Mouse (Mus musculus) retina, postnatal 7 days (tissue): ENCODE data around the gene Nop9.

ENCODE experiments used
- DNase-seq: peaks from one replicate; pipeline ENCODE4 v3.0.0-alpha.2; 2012; ENCODE audit warnings: low read depth, low spot score

Nop9 gene

GRCm38 (mm10) chr14:55727889-55728685, 17.4 kb upstream of the Nop9 start:
- no peak for DNase-seq

- no peak for DNase-seq
These were observed 15.4 kb upstream of the Nop9 start for GRCm38 (mm10) chr14:55730116-55730515.

- DNase-seq, result no peak
These were observed 14.9 kb upstream of the Nop9 start for GRCm38 (mm10) chr14:55730531-55731032.

GRCm38 (mm10) chr14:55733889-55734288, 11.6 kb upstream of the Nop9 start:
- no peak for DNase-seq

DNA sequence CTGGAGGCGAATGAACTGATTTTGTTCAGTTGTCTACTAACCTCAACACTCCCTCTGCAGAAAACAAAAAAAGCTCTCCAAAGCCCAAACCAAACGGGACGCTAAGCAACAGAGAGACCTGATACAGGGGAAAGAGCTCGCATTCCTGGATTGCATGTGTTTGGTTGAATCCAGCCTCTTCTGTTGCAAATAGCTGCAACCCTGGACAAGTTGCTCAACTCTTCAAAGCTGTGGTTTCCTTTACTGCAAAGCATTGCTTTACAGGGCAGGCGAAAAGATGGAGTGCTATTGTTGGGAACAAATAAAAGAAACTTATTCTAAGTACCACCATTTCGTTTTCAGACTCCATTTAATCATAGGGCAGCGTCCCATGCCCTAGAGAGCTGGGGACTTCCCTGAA, 10.6 kb upstream of the Nop9 start:
- no peak for DNase-seq

- DNase-seq, result no peak
These were observed 10.2 kb upstream of the Nop9 start for GRCm38 (mm10) chr14:55735334-55735733.

GRCm38 (mm10) chr14:55735758-55736157, 9.7 kb upstream of the Nop9 start:
- no peak for DNase-seq

GRCm38 (mm10) chr14:55737086-55737687, 8.3 kb upstream of the Nop9 start:
- no peak for DNase-seq

GRCm38 (mm10) chr14:55743711-55744110, 1.8 kb upstream of the Nop9 start:
- DNase-seq, result peak; percentile 69

GRCm38 (mm10) chr14:55745861-55746237, 356 bp downstream of the Nop9 start:
- no peak for DNase-seq

- no peak for DNase-seq
These were observed 1.8 kb downstream of the Nop9 start for GRCm38 (mm10) chr14:55747051-55747847.

GRCm38 (mm10) chr14:55757566-55757965, 12.1 kb downstream of the Nop9 start:
- no peak for DNase-seq

DNA sequence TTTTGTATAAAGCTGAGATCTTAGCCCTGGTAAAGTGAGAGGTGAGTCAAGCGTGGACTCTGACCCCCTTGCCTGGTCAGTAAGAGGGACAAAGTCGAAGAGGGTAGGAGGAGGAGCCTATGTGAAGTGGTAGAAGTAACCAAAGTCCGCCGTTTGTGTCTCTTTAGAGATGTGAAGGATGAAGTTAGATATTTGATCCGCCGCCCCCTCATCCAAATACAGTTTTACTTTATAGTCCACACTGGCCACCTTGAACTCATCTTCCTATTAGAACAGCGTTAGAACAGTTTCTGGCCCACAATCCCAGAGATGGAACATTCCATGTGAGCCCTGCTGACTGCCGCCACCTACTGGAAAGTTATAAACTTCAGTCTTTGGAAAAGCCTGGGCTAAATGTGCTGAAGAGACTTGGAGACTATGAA, 12.9 kb downstream of the Nop9 start, which contains the start of gene Cideb:
Gene Cideb (minus strand): TSS at position 96 of the 422 bp plus-strand sequence.
- DNase-seq, result no peak

DNA sequence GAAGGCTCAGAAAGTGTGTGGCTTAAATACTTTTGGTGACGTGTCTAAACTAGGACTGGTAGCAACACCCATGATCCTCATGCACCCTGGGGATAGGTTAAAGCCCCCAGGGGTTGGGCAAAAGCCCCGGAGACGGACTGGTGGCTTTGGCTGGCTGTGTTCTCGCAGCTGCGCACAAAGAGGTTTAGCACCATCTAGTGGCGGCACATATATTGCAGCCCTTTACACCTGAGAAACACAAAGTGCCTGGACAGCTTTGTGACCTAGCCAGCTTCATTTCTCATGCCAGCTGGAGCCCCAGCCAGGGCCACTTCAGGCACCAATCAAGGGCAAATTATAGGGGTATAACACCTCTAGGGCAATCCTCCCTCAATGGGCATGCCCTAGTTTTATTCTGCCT, 14.7 kb downstream of the Nop9 start:
- DNase-seq, result peak; percentile 60

DNA sequence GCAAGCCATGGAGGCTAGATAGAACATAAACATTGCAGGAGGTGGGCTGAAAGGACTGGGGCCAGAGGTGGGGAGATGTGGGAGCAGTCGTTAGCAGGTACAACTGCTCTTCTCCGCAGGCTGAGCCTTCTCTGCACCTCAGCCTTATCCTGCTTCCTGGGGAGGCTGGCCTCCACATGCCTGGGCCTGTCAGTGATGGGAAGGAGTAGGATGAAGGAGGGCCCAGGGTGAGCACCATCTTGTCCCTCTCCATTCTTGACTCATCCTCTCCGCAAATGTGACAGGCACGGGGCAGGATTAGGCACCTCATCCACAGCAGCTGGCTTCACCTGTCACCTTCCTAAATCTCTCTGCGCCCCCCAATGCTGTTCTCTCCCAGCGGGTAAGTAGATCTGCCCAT, 15.7 kb downstream of the Nop9 start, which contains the start of gene Ltb4r2:
Gene Ltb4r2 (plus strand): TSS at position 266 of the 400 bp plus-strand sequence.
- no peak for DNase-seq

DNA sequence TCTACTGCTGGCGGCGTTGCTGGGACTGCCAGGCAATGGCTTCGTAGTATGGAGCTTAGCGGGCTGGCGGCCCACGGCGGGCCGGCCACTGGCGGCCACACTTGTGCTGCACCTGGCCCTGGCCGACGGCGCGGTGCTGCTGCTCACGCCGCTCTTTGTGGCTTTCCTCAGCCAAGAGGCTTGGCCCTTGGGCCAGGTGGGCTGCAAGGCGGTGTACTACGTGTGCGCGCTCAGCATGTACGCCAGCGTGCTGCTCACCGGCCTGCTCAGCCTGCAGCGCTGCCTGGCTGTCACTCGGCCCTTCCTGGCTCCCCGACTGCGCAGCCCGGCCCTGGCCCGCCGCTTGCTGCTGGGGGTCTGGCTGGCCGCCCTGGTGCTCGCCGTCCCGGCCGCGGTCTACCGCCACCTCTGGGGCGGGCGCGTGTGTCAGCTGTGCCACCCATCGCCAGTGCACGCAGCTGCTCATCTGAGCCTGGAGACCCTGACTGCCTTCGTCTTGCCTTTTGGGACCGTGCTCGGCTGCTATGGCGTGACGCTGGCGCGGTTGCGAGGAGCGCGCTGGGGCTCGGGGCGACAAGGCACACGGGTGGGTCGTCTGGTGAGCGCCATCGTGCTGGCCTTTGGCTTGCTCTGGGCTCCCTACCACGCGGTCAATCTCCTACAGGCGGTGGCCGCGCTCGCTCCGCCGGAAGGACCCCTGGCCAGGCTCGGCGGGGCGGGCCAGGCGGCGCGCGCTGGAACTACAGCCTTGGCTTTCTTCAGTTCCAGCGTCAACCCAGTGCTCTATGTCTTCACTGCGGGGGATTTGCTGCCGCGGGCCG, 16.7 kb downstream of the Nop9 start:
- no peak for DNase-seq

GRCm38 (mm10) chr14:55763166-55763565, 17.7 kb downstream of the Nop9 start:
- DNase-seq, result no peak

DNA sequence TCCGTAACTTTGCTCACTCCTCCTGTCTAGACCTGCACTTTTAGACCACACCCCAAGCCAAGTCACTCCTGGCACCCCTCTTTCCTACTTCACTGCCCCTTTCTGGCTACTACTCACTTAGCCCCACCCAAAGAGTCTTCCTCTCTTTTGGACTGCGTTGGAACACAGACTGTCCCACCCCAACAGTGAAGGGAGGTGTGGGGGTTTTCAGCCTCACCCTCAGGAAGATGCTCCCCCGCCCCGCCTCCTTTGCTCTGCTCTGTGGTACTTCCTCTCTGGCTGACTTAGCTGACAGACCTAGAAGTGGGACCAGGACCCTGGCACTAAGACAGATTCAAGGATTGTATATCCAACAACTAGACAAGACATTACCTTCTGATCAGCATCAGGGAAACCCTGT, 20.2 kb downstream of the Nop9 start, which contains the start of gene Ltb4r1:
Gene Ltb4r1 (plus strand): TSS at position 267 of the 400 bp plus-strand sequence.
- DNase-seq, result no peak

DNA sequence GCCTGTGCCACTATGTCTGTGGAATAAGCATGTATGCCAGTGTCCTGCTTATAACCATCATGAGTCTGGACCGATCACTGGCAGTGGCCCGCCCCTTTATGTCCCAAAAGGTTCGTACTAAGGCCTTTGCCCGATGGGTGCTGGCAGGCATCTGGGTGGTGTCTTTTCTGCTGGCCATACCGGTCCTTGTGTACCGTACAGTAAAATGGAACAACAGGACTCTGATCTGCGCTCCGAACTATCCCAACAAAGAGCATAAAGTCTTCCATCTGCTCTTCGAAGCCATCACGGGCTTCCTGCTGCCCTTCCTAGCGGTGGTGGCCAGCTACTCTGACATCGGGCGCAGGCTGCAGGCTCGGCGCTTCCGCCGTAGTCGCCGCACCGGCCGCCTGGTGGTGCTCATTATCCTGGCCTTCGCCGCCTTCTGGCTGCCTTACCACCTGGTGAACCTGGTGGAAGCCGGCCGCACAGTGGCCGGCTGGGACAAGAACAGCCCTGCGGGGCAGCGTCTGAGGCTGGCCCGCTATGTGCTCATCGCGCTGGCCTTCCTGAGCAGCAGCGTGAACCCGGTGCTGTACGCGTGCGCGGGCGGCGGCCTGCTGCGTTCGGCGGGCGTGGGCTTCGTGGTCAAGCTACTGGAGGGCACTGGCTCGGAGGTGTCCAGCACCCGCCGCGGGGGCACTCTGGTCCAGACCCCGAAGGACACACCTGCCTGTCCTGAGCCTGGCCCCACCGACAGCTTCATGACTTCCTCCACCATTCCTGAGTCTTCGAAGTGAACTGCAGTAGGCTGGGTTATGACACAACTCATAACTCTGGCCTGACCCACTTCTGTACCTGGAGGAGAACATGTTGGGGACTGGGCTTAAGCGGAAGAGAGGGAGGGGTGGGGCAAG, 22.3 kb downstream of the Nop9 start:
- peak; percentile 46 for DNase-seq

DNA sequence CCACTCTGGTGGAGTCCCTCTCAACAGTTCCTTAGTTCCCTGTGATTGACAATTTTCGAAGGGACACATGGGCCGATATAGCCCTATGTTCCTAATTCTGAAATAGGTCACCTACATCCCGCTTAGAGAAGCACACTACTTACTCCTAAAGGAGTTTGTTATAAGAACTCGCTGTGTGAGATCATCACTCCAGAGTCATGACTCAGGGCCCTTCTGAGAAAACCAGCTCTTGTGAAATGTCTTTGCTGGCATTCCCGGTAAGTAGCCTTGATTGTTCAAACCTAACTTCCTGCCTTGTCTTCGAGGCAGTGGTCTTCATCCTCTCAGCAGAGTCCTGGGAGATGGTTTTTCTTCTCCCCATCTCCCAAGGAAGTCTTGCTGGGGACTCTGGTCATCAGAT, 23.1 kb downstream of the Nop9 start:
- DNase-seq, result no peak
